Mouse (Mus musculus) testis, adult 2 months (tissue): ENCODE results near the gene Fli1.

Experiments used
- CTCF ChIP-seq: fragments of 200-500 bp; IDR thresholded peaks from 2 replicates; pipeline ENCODE4 v1.5.1; 2012; ENCODE audit warnings: low read depth, mild to moderate bottlenecking, inconsistent platforms, low read length, moderate library complexity; ENCODE audit not compliant: control insufficient read depth, insufficient read depth, insufficient replicate concordance
- POLR2A ChIP-seq: fragments of 200-500 bp; IDR thresholded peaks from 2 replicates; pipeline ENCODE4 v1.6.1; 2012; ENCODE audit warnings: low read depth, mild to moderate bottlenecking, inconsistent platforms, low read length, moderate library complexity; ENCODE audit not compliant: control insufficient read depth

DNA sequence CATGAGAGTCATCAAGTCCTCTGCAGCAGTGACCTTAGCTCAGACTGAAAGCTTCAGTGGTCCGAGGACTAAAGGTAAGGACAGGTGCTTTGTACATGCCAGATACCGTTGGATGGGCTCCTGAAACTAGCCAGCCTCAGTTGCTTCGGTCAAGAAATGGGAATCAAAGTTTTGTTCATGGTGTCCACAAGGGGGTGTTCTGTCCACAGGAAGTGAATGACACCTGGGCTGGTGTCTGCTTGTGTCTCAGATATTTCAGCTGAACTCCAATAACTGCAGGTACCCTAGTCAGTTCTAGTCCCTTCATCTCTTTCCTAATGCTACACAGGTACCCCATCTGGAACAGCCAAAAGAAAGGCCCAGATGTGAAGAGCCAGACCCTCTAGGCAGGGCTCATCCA is 86.0 kb downstream of the Fli1 start:
- TF ChIP-seq POLR2A (no peak), CTCF (no peak)
